Mouse (Mus musculus): Measurements from ENCODE around the gene Cd81.
A peak's percentile ranks its signal among the peaks of the same experiment; 100 is the strongest.

Cd81 gene

GRCm38 (mm10) chr7:143070506-143071070 lies 18.0 kb downstream of the Cd81 start:
- DNase-seq (ENCODE audit: low read depth, low spot score): no peak

- no peak for DNase-seq (ENCODE audit: low read depth, low spot score)
Observed at GRCm38 (mm10) chr7:143072605-143073004, 20.1 kb downstream of the Cd81 start.

- DNase-seq (ENCODE audit: low read depth, low spot score): peak; percentile 68
Observed at GRCm38 (mm10) chr7:143073086-143073485, 20.5 kb downstream of the Cd81 start.

- no peak for DNase-seq (ENCODE audit: low read depth, low spot score)
Observed at GRCm38 (mm10) chr7:143075394-143075793, 22.9 kb downstream of the Cd81 start.

- no peak for DNase-seq (ENCODE audit: low read depth, low spot score)
Observed at GRCm38 (mm10) chr7:143077351-143077750, 24.8 kb downstream of the Cd81 start.

GRCm38 (mm10) chr7:143082024-143082423 lies 29.5 kb downstream of the Cd81 start:
- no peak for DNase-seq (ENCODE audit: low read depth, low spot score)

- no peak for DNase-seq (ENCODE audit: low read depth, low spot score)
Observed at GRCm38 (mm10) chr7:143083708-143084107, 31.2 kb downstream of the Cd81 start.

- DNase-seq (ENCODE audit: low read depth, low spot score): peak; percentile 69
Observed at GRCm38 (mm10) chr7:143086366-143086765, 33.8 kb downstream of the Cd81 start.

- DNase-seq (ENCODE audit: low read depth, low spot score): peak; percentile 74
Observed at GRCm38 (mm10) chr7:143087070-143087579, 34.6 kb downstream of the Cd81 start.

- DNase-seq (ENCODE audit: low read depth, low spot score): no peak
Observed at GRCm38 (mm10) chr7:143093847-143094246, 41.3 kb downstream of the Cd81 start.

- peak; percentile 57 for DNase-seq (ENCODE audit: low read depth, low spot score)
Observed at GRCm38 (mm10) chr7:143094592-143095553, 42.3 kb downstream of the Cd81 start, which contains the start of gene Trpm5. Gene Trpm5, minus strand, starts transcription at chr7:143094642.

GRCm38 (mm10) chr7:143095554-143095907 lies 43.0 kb downstream of the Cd81 start:
- DNase-seq (ENCODE audit: low read depth, low spot score): no peak

- no peak for DNase-seq (ENCODE audit: low read depth, low spot score)
Observed at GRCm38 (mm10) chr7:143100759-143101158, 48.2 kb downstream of the Cd81 start.

- DNase-seq (ENCODE audit: low read depth, low spot score): no peak
Observed at GRCm38 (mm10) chr7:143105258-143105897, 52.8 kb downstream of the Cd81 start.

- DNase-seq (ENCODE audit: low read depth, low spot score): no peak
Observed at GRCm38 (mm10) chr7:143106062-143106461, 53.5 kb downstream of the Cd81 start, which contains the start of gene Kcnq1. Gene Kcnq1, plus strand, starts transcription at chr7:143106362.

- DNase-seq (ENCODE audit: low read depth, low spot score): peak; percentile 50
Observed at GRCm38 (mm10) chr7:143106672-143107465, 54.3 kb downstream of the Cd81 start.

GRCm38 (mm10) chr7:143108200-143108599 lies 55.7 kb downstream of the Cd81 start:
- no peak for DNase-seq (ENCODE audit: low read depth, low spot score)

- DNase-seq (ENCODE audit: low read depth, low spot score): no peak
Observed at GRCm38 (mm10) chr7:143108996-143109660, 56.6 kb downstream of the Cd81 start.

GRCm38 (mm10) chr7:143109696-143110095 lies 57.2 kb downstream of the Cd81 start:
- DNase-seq (ENCODE audit: low read depth, low spot score): no peak

- DNase-seq (ENCODE audit: low read depth, low spot score): no peak
Observed at GRCm38 (mm10) chr7:143110803-143111202, 58.3 kb downstream of the Cd81 start.

- DNase-seq (ENCODE audit: low read depth, low spot score): no peak
Observed at GRCm38 (mm10) chr7:143111719-143112118, 59.2 kb downstream of the Cd81 start.
